Mouse (Mus musculus) liver (tissue): Measurements from ENCODE around the gene Grhpr.
"Not testable (repeated sequence)": the region's sequence is repeated elsewhere in the genome, so short reads cannot be mapped to it uniquely, and the experiment has no call there.

Source experiments
- DNase-seq: peaks from one replicate; pipeline ENCODE4 v3.0.0-alpha.2; 2020; ENCODE audit warnings: mixed read lengths

Grhpr gene

DNA sequence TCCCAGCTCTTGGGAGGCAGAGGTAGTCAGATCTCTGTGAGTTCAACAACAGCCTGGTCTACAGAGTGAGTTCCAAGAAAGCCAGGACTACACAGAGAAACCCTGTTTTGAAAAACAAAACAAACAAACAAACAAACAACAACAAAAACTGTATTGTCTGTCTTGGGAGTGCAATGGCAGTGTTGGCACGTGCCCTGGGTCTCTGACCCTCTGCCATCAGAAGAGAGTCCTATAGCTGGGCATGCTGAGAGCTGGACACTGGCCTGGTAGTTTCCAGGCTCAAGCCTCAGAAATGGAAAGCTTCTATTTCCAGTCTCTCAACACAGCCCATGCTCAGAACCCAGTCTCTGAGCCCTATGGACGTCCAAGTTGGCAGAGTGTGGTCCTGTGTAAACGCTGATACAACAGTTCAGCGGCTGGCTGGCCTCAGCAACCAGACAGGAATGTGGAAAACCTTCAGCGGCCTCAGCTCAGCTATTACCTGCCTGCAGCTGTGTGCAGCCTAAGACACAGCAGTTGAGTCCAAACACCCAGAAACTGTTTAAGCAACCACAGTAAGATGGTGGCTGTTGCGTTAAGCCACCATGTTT, 5.1 kb upstream of the Grhpr start:
- no peak for DNase-seq

DNA sequence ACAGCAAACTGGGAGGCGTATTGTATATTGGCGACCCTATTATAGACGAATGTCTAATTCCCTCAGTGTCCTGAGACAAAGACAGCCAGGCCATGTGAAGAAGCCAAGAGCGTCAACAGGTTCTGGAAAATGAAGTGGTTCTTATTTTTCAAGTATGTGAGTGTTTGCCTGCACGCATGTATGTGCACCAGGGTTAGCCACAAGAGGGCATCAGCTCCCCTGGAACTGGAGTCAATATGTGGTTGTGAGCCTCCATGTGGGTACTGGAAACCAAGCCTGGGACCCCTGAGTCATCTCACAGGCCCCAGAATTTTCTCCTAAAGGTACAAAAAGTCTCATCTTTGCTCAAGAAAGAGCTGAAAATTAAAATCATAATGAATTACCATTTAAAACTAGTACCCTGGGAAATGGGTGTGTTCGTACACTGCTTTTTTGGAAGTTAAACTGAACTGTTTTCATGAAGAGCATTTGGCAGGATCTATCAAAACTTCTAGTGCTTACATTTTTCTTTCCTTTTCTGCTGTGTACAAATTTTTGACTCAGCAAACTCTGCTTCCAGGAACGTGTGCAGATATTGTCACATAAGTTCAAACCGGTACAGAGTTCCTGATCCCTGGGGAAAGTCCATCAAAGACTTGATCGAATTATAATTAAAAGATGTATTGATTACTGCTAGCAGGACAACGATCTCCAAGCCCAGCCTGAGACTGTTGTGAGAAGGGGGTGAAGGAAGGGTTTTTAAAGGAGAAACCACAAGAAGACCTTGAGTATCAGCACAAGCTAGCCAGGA, 4.1 kb upstream of the Grhpr start:
- no peak for DNase-seq

DNA sequence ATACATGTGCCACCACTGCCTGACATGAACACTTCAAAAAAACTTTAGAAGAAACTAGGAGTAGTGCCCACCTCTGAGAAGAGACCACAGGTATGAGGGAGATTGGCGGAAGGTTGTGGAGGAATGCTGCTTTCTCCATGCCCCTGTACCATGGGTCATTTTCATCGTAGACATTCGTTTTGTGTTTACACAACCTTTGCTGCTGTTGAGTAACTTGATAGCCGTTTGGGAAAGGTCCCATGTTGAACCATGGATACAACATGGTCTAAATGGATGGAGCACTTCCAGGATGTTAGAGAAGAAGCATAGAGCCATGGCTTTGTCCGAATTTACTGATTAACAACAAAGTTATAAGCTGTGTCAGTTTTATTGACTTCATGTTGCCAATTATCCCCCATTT, 3.0 kb upstream of the Grhpr start:
- no peak for DNase-seq

DNA sequence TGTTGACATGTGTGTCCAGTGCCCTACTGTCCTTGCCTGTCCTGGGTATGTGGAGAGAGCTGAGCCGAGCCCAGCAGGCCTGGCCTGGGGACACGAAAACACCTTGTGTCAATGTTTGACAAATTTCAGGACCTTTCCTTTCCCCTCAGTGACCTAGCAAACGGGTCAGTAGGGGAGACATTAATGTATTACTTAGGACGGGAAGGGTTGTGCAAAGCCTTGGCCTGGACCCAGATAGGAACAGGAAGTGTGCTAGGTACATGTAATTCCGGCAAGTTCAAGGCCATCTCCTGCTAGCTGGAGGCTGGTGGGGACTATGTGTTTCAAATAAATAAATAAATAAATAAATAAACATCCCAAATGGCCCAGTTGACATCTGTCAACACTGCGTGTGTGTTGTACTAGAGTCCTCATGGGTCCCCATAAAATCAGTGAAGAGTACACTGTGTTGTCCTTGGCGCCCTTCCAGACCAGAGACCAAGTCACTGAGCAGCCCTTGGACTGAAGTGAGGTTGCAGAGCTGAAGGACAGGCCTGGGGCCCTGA, 1.3 kb upstream of the Grhpr start:
- peak; percentile 55 for DNase-seq

DNA sequence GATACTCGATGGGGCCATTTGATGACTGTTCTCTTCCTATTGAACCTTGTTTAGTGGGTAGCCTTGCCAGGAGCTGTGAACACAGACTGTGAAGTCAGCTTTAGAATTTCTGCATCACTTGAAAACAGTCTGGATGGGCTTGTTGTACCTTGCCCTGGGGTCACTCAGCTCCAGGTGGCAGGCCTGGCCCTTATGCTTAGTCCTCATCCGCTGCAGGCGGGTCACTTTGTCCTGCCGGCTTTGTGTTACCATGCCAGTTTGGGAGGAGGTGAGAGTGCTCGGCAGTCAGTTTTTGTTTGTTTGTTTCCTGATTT, 736 bp downstream of the Grhpr start:
- DNase-seq: no peak

DNA sequence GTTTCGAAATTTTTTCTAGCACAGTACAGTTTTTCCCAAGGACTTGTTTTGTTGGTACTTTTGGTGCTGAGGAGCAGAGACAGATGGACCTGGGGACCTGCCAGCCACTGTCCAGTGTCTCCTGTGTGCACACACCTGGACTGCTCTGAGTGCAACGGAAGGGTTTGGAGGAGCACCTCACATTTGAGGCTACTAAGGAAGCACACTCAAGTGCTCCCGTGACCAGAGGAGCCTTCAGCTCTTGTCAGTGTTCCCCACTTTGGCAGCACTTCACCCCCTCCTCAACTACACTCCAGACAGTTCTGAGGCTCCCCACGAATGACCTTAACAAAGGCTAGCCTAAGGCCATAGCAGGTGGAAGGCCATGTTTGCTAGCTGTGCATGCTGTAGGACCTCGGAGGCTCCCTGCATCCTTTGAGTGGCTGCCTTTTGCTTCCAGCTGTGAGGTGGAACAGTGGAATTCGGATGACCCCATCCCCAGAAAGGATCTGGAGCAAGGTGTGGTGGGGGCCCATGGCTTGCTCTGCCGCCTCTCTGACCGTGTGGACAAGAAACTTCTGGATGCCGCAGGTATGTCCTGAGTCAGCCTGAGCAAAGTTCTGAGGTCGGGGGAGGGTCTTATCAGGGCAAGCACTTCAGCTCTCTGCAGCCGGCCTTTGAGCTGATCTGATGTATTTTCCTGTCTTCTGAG, 1.4 kb downstream of the Grhpr start:
- no peak for DNase-seq

DNA sequence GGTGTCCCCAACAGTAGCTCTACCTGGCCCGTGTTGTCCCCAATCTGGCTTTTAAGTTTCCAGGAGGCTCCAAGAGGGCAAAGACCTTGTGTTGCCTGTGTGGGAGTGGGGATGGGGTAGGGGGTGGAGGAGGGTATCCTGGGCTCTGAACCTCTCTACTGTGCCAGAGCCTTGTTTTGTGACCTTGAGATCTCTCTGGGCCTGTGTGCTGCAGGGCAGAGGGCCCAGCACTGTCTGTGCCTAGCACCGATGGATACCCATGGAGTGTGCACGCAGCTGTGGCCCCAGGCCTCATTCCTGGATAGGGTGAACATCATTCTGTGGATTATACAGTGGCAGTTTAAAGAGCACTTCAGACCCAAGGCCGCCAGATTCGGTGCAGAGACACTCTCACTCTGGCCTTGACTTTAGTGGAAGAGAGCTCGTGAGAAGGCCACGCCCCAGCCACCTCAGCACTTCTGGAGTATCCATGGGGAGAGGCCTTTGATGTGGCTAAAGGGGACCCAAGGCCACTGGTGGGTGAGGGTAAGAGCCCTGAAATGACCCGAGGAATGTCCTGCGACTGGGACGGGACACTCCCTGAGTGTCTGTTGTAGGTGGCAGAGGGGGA, 2.0 kb downstream of the Grhpr start:
- DNase-seq: no peak

DNA sequence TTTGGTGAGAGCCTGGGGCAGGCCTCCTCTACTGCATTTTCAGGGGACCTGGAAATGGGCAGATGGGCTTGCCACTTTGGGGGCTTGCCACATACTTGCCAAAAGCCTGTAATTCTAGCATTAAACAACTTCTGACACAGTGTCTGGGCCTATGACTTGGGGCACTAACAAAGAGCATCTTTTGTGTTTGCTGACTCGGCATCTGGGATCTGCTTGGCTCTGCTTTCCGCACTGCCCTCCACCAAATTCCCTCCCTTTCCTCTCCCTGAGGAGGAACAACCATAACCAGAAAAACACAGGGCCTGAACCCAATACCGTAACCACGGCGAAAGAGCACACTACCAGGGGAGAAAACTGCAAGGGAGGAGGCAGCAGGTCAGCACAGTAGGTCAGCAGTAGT, 9.4 kb downstream of the Grhpr start:
- DNase-seq: no peak

DNA sequence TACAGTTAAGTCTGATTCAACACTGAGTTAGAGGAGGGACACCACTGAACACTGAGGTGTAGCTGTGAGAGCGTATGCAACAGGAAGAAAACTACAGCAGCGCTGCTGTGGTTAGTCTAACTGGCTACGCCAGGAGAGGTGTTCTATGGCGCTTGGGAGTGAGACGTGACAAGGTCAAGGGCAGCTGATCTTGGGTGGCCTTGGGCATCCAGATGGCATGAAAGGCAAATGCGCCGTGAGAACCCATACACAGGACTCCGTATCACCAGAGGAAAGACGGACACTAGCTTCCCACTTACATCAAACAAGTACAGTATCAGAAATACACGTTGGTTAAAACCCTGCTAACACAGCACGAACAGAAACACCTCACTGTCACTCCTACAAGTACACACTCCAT, 11.1 kb downstream of the Grhpr start:
- not testable (repeated sequence) for DNase-seq

DNA sequence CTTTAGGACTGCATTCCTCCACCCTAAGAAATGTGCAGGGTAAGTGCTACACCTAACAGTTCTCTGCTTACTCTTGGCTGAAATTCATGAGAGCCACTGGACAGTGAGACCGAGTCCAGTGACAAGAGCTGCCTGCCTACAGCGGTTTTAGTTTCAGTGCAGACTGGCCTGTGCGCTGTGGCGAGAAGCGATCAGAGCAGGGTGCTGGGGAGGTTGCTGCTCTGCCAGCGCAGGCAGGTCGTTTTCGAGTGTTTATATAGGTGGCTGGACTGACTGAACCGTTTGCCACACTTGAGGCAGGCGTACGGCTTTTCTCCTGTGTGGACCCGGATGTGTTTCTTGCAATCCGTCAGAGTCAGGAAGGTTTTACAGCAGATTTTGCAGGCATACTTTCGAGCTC, 12.0 kb downstream of the Grhpr start:
- not testable (repeated sequence) for DNase-seq

DNA sequence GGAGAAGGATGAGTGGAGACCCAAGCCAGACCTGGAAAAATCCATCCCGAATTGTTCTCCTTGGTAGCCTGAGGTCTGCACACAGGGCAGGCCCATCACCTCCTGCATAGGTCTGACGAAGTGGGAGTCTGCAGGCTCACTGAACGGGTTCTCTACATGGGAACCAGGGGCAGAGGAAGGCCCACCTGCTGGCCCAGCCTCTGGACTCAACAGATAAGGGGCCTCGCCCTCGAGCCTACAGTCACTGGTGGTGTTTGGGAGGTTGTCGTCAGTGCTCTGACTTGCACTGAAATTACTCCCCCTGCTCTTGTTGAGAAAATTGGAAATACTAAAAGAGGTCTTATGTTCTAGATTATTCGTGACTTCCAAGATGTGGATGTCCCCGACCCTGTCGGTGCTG, 12.7 kb downstream of the Grhpr start:
- peak; percentile 88 for DNase-seq

DNA sequence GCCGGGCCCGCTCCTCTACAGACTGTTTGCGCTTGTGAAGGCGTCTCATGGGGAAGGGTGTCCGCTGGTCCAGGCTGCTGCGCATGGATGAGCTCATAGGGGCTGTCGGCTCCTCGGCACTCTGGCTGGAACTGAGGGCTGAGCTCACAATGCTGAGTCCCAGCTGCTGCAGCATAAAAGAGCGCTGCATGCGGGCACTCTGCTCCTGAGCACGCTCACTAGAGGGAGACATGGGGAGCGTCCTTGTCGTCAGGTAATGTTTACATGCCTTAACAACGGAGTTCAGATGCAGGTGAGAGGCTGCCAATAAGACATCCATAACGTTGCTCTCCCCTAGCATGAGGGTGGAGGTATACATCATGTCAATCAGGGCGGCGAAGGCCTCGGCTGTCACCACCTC, 13.6 kb downstream of the Grhpr start:
- no peak for DNase-seq

DNA sequence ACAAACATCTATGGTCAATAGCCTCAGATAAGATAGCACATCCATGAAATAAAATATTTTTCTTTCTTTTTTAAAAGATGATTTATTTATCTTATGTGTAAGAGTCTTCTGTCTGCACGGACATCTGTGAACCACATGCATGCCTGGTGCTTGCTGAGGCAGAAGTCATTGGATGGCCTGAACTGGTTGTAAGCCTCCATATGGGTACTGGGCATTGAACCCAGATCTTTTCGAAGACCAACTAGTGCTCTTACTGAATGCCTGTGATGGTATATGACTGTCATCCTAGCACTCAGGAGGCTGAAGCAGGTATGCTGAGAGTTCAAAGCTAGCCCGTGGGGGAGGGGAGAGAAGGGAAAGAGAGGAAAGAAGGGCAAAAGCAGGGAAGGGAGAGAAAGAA, 16.9 kb downstream of the Grhpr start:
- no peak for DNase-seq

DNA sequence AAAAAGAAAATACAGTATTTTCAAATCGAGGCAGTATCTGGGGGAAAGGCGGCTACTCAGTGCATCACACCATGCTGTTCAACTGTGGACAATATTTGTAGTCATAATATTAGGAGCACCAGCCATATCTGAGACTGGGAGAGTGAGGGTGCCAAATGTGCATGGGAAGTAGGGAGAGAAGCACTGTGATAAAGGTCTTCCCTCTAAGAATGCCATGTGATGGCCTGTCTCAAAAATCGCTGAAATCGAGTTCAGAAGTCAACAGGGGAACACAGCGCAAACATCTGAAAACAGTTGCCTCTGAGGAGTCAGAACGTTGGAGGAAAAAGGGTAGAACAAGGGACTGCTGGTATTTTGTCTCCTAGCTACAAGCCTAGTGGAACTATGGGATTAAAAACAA, 18.8 kb downstream of the Grhpr start:
- DNase-seq: no peak

DNA sequence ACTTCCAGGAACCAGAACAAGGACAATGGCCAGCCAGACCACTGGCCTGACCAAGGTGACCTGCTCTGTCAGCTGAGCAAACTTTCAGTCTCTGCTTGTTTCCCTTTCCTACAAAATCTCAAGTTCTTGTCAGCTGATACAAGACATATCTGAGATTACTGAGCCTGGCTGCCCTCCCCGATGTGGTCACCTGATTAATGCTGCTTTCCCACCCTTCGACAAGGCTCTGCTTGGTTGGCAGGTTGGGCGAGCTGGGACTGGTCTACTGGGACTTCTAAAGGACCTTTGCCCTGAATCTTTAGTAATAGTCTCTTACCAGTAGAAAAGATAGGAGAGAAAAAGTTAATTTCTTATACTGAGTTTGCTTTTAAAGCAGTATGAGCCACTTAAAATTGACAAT, 24.3 kb downstream of the Grhpr start:
- DNase-seq: no peak

DNA sequence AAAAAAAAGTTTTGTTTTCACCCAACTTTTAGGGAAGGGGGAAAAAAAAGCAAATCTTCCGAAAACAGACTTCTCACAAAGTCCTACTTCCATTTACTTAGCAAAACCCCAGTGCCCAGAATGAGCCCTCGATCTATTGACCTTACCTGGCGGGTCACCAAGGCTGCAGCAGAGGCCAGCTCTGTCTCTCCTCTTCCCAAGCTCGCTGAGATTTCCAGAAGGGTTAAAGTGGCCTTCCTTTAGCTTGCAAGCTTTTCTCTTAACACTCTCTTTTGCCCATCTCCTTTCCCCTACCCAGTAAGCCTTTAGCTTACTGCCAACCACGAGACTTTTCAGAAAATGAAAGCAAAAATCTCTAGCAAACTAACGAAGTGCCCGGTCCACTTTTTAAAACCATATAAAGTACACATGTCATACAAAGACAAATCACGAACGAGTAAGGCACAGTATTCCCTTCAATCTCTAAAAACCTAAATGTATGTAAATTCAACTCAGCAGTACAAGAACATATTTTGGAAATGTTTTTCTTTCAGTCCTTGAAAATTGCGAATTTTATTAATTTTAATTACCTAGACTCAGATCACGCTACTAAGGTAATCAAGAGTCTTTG, 29.7 kb downstream of the Grhpr start:
- DNase-seq: no peak

DNA sequence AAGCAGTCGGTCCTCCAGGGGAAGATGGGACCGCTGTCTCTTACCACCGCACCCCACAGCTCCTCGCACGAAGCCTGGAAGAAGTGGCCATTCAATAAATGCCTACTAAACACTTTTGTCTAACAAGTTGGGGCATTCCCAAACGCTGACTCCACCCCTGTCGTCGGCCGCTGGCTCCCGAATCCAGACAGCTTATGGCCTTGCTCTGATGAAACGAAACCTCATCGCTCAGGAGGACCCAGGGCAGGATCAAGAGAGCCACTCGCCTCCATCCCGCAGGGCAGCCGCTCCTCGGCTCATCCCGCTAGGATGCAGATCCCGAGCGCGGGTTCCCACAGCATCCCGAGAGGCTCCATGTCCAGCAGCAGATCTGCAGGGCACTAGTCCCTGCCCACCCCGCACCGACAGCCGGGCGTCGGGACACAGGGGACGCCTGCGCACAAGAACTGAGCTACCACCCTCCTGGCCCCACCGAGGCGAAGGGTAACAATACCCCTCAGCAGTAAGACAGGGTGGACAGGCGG, 30.4 kb downstream of the Grhpr start:
- peak; percentile 83 for DNase-seq

DNA sequence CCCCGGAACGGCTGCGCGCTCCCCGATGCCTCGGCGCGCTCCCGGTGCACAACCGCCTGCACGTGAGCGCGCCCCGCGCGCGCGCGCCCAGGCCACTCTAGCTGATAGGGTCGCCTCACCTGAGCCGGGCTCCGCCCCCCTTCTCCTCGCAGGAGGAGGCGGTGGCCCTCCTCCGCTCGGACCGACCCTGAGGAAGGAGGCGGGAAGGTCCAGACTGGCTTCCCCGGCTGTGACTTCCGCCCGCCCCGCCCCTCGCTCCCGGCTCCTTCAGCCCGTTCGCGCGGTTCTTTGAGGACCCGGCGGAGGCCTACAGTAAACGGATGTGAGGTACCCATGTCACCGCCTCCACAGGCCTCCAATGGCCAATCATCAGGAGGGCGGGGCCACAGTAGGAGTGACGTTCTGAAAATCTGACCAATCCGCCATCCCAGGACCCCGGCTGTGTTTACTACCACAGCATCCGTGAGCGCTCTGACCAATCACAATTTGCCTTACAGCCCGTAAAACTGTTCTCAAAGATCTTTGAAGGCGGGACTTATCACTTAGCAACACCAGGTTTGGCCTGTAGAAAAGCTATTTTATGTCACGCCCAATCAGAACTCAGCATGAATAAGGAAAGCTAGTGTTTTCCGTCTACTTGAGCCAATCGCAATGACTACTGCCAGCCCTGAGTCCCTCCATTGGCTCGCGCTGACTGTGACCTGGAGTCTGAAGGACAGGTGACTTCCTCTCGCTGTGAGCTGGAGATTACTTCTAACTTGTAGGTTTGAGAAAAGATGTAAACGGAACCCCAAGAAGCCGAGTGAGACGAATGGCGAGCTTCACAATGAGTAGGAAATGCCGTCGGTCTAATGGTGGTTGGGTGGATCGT, 31.1 kb downstream of the Grhpr start, which contains the start of gene Zbtb5:
Gene Zbtb5 (minus strand): TSS at position 308 of the 871 bp plus-strand sequence.
- peak; percentile 99 for DNase-seq

DNA sequence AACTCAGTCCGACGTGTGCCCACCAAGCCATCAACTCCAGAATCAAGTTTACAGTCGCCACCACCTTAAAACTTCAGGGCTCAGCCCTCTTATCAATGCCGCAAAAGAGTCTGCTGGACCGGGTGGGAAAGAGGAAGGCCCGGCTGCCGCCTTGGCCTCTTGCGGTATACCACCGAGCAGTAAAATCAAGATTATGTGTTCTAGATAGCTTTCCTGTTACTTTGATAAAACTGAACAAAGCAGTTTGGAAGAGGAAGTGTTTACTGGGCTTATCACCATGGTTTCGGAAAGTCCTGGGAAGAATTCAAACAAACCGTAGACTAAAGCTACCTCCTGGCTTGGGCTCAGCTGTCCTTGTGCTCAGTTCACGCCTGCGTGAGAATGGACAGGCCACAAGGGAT, 31.8 kb downstream of the Grhpr start:
- DNase-seq: peak; percentile 56

DNA sequence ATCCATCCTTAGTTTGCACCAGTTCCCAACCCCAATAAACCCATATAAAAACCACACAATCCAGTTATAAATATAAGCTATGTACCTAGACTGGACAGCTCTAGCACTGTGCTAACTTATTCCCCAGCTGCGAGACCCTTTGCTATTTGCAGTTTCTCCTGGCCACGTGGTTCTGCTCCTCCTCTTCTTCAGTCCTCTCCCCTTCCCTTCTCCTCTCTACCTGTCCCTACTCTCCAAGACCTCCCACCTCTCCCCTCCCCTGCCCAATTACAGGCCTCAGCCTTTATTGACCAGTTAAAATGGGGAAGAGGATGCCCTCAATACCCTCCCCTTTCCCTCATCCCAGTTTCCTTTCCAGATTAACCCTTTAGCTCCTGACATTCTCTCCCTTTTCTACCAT, 32.3 kb downstream of the Grhpr start:
- no peak for DNase-seq

DNA sequence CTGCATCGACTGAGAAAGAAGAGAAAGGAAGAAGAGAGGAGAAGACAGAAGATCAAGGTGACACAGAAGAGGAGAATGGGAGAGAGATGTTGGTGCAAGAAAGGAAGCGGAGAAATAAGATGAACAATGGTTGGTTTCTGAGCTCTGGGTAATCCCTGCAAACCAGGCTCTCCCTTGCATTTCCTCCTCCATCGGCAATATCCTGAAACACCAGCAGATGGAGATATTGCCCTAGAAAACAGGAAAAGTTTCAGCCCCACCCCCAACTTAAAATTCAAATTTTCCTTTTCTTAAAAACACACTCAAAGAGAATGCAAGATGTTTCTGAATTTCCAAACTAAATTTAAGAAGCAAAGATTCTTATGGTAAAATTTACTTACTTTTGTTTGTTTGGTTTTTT, 34.4 kb downstream of the Grhpr start:
- peak; percentile 41 for DNase-seq

DNA sequence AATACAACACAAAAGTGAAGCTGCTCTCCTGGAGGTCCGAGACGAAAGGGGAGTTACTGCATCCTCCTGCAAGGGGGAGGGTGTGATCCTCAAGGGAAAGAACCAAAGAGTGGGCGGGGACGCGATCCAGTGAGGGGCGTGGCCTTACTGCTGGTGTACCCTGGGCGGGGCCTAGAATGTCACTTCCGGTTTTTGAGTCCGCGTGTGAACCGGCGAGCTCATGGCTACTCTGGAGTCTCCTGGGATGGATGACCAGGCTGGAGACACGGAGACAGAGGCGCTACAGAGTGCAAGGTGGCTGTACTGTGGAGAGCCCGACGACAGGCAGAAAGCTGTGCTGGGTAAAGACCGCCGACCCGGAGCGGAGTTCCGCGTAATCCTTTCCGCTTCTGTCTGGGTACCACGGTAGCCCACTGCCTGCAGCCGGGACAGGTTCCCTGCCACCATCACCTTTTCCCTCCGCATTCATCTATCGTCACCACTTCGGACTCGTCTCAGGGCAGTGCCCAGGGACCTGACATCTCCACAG, 37.3 kb downstream of the Grhpr start, which contains the start of gene Polr1e:
Gene Polr1e (plus strand): TSS at position 132 of the 529 bp plus-strand sequence.
- peak; percentile 98 for DNase-seq
